Mouse (Mus musculus) cortical plate, adult 2 months (tissue): ENCODE results near the gene Nckap5.

Experiments used
- CTCF ChIP-seq: fragments of 200-500 bp; IDR thresholded peaks from 2 replicates; pipeline ENCODE4 v1.5.1; 2011; ENCODE audit warnings: mild to moderate bottlenecking, control low read depth, low read length; ENCODE audit not compliant: insufficient read depth; ENCODE audit errors: extremely low read depth
- POLR2A ChIP-seq: fragments of 200-500 bp; IDR thresholded peaks from 2 replicates; pipeline ENCODE4 v1.6.1; 2011; ENCODE audit warnings: mild to moderate bottlenecking, low read length, control low read depth; ENCODE audit not compliant: insufficient read depth; ENCODE audit errors: extremely low read depth

DNA sequence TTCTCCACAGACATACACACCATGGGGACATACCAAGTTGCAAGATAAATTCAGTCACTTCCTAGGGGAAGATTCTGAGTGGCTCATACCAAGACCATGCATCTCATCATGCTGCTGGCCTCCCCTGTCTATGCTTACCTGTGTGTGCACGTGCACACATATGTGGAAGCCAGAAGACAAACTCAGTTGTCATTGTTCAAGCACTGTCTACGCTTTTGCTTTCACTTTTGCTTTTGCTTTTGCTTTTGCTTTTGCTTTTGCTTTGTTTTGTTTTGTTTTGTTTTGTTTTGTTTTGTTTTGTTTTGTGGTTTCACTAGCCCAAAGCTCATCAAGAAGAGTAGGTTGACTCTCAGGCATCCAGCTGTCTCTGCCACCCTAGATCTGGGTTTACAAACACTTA, 67.4 kb downstream of the Nckap5 start:
- no peak for TF ChIP-seq CTCF
- no peak for TF ChIP-seq POLR2A
